Mouse (Mus musculus) regulatory T cell (primary cell): ENCODE data around the gene Zmynd8.

ENCODE experiments used
- in situ Hi-C: fragments of 300-600 bp; cut with MboI, MseI; formaldehyde crosslinking; loops from one replicate; pipeline ENCODE4 v1.15.1; 2025; ENCODE audit warnings: high pct_unique_total_duplicates

Zmynd8 gene

DNA sequence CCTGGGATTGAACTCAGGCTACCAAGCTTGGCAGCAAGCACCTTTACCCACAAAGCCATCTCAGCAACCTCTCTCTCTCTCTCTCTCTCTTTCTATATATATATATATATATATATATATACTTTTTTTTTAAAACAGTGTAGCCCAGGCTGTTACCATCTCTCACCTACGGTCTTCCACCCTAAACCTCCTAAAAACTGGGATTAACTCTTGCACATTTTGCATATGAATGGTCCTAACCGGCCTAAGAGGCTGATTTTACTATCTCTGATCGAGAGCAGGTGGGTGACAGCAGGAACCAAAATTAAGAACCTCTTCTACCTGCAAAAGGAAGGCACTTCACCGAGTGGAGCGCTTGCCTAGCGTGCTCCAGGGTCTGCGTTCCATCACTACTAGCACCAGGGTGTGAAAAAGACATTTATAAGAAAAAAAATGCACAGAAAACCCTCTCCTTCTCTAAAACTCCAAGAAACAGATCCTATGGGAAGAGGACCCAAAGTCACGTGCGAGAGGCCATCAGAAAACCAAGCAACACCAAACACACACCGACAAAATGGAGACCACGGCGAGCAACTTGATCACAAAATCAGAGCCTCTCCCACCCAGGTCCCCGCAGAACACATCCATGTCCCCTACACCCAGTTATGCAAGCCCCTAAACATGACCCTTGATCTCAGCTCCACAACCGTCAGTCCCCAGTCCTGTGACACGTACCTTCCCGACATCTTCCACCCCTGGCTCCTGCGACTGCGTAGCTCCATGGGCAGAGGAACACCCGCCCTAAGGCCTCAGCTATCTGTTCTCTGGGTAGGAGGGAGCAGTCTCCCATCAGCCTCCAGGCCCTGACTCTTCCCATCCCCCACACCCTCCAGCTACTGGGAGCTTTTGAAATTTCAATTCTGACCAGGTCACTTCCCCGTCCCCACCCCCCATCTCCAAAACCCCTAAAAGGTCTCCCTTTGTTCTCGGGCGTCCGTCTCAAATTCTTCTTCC lies at the start of gene Zmynd8:
Gene Zmynd8 (minus strand): TSS at position 815 of the 993 bp plus-strand sequence.
- in situ Hi-C loops, result no loop called here

DNA sequence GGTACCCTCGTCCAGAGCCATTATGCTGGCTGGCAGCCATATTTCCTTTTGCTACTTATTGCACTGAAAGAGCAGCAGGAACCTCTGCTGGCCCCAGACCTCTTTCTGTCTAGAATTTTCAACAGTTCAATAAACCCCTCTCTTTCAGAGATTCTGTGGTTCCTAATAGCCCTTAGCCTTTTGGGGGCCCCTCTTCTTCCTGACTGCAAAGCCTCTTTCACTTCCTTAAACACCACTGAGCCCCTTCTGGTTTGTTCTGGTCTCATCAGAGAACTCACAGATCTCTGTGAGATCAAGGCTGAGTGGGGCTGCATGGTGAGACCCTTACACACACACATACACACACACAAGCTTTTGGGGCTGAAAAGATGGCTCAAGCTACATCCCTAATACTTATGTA lies 49.2 kb upstream of the Zmynd8 start:
- in situ Hi-C loops, result no loop called here

DNA sequence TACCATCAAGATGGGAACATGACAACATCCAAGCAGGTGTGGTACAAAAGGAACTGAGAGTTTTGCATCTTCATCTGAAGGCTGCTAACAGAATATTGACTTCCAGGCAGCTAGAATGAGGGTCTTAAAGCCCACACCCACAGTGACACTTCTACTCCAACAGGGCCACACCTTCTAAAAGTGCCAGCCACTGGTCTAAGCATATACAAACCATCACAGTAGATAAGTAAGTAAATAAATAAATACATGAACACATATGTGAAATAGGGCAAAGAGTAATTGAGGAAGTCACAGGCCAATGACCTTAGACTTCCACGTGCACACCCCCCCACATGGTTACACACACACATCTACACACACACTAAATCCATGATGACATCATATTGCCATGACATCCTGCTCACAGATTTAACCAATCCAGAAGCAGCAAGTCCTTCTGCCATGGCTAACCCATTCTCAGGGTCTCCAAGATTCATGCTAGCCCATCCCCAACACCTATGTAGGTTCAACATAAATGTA lies 47.3 kb upstream of the Zmynd8 start:
- in situ Hi-C loops, result no loop called here

DNA sequence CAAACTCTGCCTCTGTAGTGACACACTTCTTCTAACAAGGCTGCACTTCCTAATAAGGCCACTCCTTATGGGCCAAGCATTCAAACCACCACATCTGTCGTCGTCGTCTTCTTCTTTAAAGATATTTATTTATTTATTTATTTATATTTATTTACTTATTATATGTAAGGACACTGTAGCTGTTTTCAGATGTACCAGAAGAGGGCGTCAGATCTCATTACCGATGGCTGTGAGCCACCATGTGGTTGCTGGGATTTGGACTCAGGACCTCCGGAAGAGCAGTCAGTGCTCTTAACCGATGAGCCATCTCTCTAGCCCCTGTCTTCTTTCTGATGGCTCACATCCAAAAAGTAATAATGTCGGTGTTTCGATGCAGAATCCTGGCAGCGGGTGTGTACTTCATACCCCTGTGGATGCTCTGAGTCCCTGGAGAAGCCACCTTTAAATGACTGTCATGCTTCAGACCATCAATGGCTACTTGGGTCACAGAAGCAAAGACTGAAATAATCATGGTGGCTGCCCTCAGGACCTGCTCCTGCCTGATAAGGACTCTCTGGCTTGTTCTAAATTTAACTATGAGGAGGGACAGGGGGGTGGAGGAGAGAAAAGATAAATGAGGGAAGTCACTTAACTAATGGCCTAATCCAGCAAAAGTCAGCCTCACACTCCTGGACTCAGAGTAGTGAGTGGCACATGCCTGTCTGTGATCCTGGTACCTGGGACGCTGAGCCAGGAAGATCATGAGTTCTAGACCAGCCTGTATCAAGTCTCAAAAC lies 45.9 kb upstream of the Zmynd8 start:
- in situ Hi-C loops, result no loop called here

DNA sequence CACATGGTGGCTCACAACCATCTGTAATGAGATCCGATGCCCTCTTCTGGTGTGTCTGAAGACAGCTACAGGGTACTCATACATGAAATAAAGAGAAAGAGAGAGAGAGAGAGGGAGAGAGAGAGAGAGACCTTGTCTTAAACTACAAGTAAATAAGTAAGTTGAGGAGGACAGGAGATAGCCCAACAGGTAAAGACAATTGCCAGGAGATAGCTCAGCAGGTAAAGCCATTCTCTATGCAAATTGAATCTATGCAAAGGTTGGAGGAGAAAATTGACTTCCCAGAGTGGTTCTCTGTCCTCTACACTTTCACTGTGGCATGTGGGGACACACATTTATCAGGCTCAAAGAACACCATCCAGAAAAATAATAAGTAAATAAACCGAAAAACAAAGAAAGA lies 44.3 kb upstream of the Zmynd8 start:
- in situ Hi-C loops, result no loop called here

DNA sequence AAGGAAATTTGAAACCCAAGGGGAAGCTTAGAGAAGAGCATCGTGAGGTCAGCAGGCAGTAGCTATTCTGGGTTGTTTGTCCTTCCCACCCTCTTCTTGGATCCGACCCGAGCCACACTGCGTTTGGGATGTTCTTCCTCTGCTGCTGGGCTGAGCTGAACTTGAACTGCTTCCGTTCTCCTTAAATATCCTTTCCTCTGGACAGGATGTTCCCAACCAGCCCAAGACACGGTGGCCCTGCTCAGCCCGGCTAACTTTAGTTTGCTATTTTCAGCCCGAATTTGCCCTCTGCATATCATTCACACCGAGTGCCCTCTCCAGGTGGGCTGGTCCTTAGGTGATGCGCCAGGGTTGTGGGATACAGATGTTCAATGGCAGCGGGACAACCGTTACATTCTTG lies 37.3 kb upstream of the Zmynd8 start:
- in situ Hi-C loops, result no loop called here

DNA sequence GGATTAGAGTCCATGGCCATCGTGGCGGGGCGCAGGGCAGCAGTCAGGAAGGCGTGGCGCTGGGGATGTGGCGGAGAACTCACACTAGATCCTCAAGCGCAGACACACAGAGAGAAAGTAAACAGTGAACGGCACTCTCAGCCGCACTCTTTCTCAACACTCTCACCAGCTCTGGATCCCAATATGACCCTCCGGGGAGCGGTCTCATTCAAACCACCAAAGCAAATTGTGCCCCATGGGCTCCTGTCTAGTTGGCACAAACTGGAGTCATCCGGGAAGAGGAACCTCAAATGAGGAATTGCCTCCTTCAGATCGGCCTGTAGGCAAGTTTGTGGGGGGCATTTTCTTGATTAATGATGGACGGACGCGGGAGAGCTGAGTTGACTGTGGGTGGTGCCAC lies 28.9 kb upstream of the Zmynd8 start:
- in situ Hi-C loops, result no loop called here

DNA sequence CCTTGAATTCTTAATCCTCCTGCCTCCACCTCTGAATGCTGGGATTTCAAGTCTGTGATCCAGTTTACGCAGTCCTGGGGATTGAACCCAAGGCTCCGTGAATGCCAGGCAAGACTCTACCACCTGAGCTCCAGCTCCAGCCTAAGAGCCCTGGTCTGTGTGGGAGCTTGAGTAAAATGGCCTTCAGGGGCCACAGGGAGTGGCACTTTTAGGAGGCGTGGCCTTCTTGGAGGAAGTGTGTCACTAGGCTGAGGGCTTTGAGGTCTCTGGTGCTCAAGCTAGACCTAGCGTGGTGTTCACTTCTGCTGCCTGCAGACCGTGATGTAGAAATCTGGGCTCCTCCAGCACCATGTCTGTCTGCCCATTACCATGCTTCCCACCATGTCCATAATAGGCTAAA lies 27.4 kb upstream of the Zmynd8 start:
- in situ Hi-C loops, result no loop called here

DNA sequence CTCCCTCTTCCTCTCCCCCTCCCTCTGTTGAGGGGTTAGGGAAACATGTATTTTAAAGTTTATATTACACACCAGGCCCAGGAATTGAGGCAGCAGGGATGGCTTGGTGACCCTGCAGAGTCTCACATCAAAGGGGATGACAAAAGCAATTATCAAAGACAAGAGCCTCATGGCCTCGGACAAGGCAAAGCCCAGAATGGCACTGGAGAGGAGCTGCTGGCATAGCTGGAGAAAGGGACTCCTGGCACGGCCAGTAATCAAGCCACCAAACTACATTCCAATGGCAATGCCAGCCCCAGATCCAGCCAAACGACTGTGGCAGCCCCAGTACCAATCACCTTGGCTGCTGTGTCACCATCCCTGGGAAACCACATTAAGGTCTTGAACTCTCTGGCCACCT lies 26.3 kb upstream of the Zmynd8 start:
- in situ Hi-C loops, result no loop called here

DNA sequence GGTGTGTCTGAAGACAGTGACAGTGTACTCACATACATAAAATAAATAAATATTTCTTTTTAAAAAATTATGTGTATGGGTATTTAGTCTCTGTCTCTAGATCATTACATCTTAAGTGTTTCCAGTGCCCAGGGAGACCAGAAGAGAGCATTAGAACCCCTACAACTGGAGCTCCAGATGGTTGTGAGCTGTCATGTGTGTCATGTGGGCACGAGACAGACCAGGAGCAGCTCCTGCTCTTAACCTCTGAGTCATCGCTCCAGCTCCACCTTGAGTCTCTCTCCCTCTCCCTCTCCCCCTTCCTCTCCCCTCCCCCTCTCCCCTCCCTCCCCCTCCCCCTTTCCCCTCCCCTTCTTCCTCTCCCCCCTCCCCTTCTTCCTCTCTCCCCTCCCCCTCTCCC lies 25.9 kb upstream of the Zmynd8 start:
- in situ Hi-C loops, result no loop called here

DNA sequence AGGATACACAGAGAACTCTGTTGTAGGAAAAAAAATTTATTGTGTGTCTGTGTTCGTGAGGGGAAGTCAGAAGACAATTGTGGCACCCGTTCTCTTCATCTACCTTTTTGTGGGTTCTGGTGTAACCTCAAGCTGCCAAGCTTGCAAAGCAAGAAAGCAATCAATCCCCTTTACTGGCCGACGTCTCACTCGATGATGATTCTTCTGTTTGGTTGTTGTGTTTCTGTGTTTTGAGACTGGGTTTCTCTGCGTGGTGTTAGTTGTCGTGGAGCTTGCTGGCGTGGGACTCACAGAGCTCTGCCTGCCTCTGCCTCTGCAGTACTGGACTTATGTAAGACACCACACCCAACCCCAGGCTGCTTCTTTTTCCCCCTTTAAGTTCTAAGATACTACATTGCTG lies 24.9 kb upstream of the Zmynd8 start:
- in situ Hi-C loops, result no loop called here

DNA sequence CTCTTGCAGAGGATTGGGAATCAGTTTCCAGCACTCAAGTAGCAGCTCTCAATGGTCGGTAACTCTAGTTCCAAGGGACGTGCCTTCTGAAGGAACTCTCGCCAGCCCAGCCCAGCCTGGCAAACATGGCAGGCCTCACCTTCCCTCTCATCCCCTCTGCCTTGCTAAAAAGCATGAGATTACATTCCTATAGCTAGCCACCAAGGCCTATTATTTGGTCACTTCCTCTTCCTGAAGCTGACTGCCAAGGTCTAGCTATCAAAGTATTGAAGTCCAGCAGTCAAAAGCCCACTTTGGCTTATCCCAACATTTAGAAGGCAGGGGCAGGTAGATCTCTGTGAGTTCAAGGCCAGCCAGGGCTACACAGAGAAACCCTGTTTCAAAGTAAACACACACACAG lies 24.2 kb upstream of the Zmynd8 start:
- in situ Hi-C loops, result no loop called here

DNA sequence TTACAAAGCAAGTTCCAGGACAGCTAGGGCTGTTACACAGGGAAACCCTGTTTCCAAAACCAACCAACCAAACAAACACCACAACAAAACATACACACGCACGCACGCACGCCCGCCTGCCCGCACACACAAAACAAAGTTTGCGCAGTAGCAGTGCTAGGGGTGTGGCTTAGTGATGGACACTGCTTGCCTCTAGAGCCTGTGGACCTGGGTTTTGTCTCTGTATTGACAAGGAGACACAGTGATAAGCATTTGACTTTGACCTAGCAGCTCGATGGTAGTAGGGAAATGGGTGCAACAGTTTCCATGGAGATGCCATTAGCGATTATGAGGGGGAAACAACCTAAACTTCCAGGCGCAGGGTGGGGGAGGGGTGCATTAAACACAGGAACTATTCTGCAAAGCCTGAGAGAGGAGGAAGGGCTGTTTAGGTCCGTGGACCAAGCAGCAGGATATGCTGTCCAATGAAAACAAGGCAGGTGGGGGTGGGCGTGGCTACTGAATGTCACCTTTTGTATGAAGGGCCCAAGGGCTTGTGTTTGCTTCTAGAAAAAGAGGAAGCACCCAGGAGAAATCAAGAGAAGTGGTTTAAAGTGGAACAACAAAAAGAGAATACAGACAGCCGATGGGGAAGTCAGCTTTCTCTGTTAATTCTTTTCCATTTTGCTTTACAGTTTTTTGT lies 23.4 kb upstream of the Zmynd8 start:
- in situ Hi-C loops, result no loop called here

DNA sequence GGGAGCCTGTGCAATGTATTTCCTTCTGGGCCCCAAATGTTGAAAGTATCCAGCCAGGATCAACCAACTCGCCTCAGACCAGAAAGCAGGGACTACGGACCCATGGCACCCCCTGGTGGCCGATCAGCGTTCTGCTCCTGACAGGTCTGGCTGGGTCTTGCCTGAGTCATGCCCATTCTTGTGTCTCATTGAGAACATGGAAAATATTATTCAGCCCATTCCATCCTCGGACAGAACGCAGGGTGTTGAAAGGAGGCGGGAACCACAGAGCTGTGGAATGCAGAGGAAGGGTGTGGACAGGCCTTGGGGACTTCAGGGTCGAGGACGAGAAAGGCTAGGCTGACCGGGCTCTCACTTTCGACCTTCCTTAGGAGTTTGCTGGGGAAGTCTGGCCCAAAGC lies 15.5 kb upstream of the Zmynd8 start:
- in situ Hi-C loops, result loop anchor here (5.0 to 10.0 kb wide), 2 partner anchors 92 to 131 kb away; no protein-coding TSS in a partner anchor

DNA sequence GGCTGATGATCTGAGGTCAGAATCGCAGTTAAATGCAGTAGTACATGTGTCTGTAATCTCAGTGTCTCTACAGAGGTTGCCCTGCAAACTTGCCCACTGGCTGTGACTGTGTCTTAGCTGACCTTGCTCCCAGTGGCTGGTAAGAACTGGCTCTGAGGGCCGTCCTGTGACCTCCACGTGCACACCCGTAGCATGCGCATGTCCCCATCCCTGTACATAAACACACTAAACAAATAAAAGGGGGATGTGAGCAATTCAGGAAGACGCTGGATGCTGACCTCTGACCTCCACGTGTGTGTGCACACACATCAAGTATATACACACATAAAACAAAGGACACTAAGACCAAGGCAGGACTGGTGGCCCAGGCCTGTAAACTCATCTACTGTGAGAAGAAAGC lies 14.3 kb upstream of the Zmynd8 start:
- in situ Hi-C loops, result loop anchor here (5.0 to 10.0 kb wide), 2 partner anchors 91 to 132 kb away; no protein-coding TSS in a partner anchor

DNA sequence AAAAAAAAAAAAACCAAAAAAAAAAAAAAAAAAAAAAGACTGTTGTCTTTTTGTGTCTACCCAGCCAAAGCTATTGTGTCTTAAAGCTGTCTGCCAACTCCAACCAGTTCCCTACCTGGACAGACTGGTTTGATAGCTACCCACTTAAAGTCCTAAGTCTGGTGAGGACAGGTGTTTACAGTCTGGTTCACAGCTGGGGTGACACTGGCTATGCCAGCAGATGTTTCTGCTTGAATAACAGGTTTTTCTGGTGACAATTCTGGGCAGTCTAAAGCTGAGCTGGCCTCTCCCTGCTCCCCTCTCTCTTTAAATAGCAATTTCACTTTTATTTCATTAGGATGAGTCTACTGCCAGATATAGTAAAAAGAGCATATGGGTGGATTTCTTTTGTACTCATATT lies 10.9 kb upstream of the Zmynd8 start:
- in situ Hi-C loops, result loop anchor here (5.0 to 10.0 kb wide), 2 partner anchors 87 to 135 kb away; no protein-coding TSS in a partner anchor

DNA sequence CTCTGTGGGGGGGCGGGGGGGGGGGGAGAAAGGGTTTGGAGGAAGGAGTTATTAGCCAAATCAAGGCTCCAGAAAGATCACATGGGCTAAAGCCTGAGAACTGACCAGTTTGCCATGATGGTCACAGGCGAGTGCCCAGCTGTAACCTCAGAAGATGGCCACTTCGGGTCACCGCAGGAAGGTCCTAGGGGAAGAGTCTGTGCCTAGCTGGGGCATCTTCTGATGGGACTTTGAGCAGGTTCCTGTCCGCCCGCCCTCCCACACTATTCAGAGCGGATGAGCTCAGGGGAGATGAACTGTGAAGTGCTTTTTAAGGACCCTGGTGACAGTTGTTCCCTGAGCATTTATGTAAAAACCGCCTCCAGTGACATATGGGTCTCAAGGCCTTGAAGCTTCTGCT lies 8.4 kb upstream of the Zmynd8 start:
- in situ Hi-C loops, result no loop called here

DNA sequence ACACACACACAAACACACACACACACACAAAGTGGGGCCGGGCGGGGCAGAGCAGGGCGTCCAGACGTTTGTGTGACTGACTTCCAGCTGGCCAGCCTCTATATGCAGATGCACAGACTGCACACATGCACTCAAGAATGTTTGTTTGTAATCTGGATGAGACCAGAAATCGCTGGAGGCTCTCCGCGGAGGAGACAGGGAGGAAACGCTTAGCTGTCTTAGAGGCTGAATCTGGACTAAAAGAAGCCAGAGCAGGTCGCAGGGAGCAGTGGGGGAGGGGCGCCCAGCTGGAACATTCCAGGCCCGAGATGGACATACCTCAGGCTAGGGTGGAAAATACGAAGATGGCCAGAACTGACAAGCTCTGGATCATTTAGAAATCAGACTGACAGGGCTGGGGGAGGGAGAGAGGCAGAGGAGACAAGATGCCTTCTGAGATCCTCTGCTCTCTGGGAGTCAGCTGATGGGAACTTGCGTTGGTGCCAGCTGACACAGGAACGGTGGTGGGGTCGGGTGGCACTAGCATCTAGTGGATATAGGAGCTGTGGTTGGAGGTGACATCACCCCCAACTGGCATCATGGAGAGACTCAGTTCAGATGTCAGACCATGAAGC lies 7.6 kb upstream of the Zmynd8 start:
- in situ Hi-C loops, result no loop called here

DNA sequence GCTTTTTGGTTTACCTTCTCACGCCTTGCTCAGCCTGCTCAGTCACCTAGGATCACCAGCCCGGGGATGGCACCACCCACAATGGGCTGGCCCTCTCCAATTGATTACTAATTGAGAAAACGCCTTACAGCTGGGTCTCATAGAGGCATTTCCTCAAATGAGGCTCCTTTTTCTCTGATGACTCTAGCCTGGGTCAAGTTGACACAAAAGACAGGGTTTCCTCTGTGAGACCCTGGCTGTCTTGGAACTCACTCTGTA lies 2.2 kb upstream of the Zmynd8 start:
- in situ Hi-C loops, result no loop called here

DNA sequence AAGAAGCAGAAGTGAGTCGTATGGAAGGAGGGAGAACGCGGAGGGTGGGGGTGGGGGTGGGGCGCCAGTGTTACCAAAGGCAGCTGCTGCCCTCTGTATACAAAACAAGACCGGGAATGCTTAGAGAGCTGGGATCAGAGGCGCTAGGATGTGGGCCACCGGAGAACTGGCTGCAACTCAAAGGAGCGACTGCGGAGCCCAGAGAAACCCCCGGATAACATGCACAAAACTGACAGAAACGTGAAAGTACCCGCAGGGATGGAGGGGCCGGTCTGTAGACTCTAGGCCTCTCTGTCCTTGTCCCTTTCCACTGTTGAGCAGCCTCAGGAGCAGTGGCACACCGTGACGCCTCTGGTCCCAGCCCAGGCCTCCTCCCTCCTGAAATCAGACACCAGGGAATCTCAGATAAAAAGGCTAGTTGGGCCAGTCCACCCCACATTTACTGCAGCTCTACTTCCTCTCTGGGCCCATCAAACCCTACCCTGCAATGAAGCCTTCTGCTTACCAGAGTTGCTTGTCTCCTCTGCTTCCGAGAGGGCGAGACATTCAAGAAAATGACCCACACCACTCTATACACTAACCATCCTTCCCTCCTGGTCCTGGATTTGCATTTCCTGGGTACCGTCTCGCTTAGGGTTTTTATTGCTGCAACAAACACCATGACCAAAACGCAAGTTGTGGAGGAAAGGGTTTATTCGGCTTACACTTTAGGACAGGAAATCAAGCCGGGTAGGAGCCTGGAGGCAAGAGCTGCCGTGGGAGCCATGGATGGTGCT lies 1.7 kb upstream of the Zmynd8 start:
- in situ Hi-C loops, result no loop called here

DNA sequence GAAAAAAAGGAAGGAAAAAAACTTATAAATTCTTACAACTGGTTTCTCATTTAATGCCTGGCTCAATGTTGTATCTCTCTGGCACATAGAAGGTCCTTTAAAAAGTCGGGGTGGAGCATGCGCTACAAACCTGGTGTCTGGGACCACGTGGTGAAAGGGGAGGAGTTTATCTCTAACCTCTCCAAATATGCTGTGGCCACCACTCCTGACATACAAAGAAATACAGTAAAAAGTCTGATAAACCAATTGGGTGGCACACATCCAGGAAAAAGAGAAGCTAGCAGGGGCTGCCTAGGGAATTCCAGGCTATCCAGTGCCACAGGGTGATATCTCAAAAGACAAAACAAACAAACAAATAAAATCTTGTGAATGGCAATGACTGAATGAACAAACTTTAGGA lies 1.1 kb upstream of the Zmynd8 start:
- in situ Hi-C loops, result no loop called here
